Mouse (Mus musculus) megakaryocyte, embryonic 14.5 days (primary cell): ENCODE data around the gene Akap1. TPM values are rescaled to one million over a fixed set of nuclear protein-coding genes. Genes with fewer than 3 reads are reported as not detected.

ENCODE experiments used
- H3K27me3 ChIP-seq: replicated peaks from 2 replicates; pipeline ENCODE3; 2012; ENCODE audit warnings: inconsistent platforms
- H3K36me3 ChIP-seq: replicated peaks from 2 replicates; pipeline ENCODE3; 2012; ENCODE audit warnings: low read length, inconsistent platforms, mixed read lengths
- H3K4me1 ChIP-seq: 2 replicates; pipeline ENCODE4 v1.6.1; 2012; ENCODE audit warnings: inconsistent platforms
- H3K4me3 ChIP-seq: replicated peaks from 2 replicates; pipeline ENCODE3; 2012; ENCODE audit warnings: moderate library complexity, mild to moderate bottlenecking, inconsistent platforms
- H3K9me3 ChIP-seq: 2 replicates; pipeline ENCODE4 v1.6.1; 2012; ENCODE audit warnings: inconsistent platforms
- FLI1 ChIP-seq: IDR thresholded peaks from 2 replicates; pipeline ENCODE4 v1.6.1; 2012; ENCODE audit warnings: low read length, inconsistent platforms, mixed read lengths
- GATA1 ChIP-seq: IDR thresholded peaks from 3 replicates; pipeline ENCODE4 v1.6.1; 2012; ENCODE audit warnings: mixed read lengths, low read length, inconsistent platforms, borderline replicate concordance
- polyA plus RNA-seq: library from polyadenylated mRNA; stranded (reverse); fragments of >175 nt; gene quantifications from 2 replicates; pipeline ENCODE4 v1.2.3, GENCODE M21; 2012; ENCODE audit warnings: low replicate concordance; ENCODE audit not compliant: insufficient read depth

Gene Akap1
- polyA plus RNA-seq, 1 experiment = 3.9 TPM

DNA sequence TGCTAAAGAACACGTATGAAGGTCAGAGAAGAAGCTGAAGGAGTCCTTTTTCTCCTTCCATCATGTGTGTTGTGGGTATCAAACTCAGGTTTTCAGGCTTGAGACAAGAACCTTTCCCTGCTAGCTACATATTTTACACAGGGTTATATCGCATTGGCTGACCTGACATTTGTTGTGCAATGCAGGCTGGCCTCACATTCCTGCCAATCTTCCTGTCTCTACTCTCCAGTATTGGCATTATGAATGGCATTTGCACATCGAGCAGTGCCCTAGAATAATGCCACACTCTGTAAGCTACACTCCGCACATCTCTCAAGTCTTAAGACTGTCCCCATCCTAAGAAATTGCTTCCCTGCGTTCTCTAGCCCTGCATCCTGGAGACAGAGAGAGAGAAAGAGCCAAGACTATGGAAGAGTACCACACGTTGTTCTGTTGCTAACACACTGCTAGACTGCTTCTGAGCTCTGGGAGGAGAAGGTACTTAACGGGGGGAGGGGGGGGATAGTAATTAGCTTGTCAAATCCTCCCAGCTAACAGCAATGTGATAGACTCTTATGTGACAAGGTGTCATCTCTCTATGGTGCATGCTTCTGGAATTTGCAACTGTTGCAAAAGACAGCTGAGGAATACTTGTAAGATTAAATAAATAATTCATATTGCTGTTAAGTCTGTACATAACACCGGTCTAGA is 20.1 kb upstream of the Akap1 start:
- Histone ChIP-seq H3K36me3 (no peaks in the 10 kb centered on the region), H3K4me3 (no peak overlapping the region), H3K9me3 (no peaks in the 10 kb centered on the region), H3K27me3 (peaks cover 8% of the 10 kb centered on the region), H3K4me1 (no peaks in the 10 kb centered on the region)
- TF ChIP-seq GATA1 (no peak), FLI1 (no peak)

DNA sequence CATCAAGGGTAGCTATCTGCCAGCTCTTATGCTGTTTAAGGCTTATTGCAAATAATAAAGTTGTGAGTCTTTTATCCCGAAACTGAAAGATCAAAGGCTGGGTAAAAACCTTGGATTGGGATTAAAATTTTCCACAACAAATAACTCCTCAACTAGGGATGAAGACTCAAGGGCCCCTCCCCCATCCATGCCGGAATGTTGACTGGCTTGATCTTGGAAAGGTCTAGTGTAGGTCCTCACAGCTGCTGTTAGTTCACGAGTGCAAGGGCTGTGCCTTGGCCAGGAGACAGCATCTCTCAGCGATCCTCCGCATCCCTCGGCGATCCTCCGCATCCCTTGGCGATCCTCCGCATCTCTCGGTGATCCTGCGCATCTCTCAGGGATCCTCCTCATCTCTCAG is 13.6 kb upstream of the Akap1 start:
- no peak overlapping the region for H3K4me3 ChIP-seq
- H3K27me3 ChIP-seq = peaks cover 30% of the 10 kb centered on the region
- H3K4me1 ChIP-seq = peaks cover 8% of the 10 kb centered on the region
- H3K36me3 ChIP-seq = no peaks in the 10 kb centered on the region
- no peak for TF ChIP-seq FLI1
- TF ChIP-seq GATA1 = no peak
- H3K9me3 ChIP-seq = peaks cover 4% of the 10 kb centered on the region; the same call in 1 of the 2 replicates

GRCm38 (mm10) chr11:88873667-88874030 is 9.3 kb upstream of the Akap1 start:
- Histone ChIP-seq H3K4me3 (peak overlapping the region; percentile 86), H3K27me3 (peaks cover 59% of the 10 kb centered on the region), H3K9me3 (peaks cover 4% of the 10 kb centered on the region; the same call in 1 of the 2 replicates), H3K36me3 (no peaks in the 10 kb centered on the region), H3K4me1 (peaks cover 10% of the 10 kb centered on the region)
- no peak for TF ChIP-seq GATA1
- TF ChIP-seq FLI1 = no peak

- Histone ChIP-seq H3K9me3 (peaks cover 2% of the 10 kb centered on the region; the same call in 1 of the 2 replicates), H3K4me1 (peaks cover 10% of the 10 kb centered on the region), H3K4me3 (peak overlapping the region; percentile 86), H3K36me3 (no peaks in the 10 kb centered on the region), H3K27me3 (peaks cover 62% of the 10 kb centered on the region)
- TF ChIP-seq GATA1 = no peak
Observed at GRCm38 (mm10) chr11:88873027-88873666, 8.8 kb upstream of the Akap1 start.

DNA sequence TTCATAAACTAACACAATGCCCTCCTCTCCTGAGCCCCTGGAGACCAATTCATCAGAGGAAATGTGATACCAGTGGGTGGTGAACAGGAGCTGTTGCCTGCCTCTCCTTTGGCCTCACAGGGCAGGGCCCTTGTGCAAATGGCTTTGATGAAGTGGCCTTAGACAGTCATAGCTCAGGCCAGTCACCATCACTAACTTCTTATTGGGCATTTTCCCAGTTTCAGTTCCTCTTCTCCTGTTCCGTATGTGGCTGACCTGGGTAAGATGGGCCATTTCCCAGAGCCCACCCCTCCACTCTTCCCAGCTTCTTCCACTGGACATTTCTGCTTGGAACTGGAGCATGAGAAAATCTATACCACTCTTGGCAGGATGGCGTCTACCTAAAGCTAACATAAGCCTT is 5.1 kb upstream of the Akap1 start:
- Histone ChIP-seq H3K9me3 (no peaks in the 10 kb centered on the region), H3K4me3 (no peak overlapping the region), H3K4me1 (peaks cover 16% of the 10 kb centered on the region), H3K27me3 (peaks cover 51% of the 10 kb centered on the region), H3K36me3 (no peaks in the 10 kb centered on the region)
- TF ChIP-seq FLI1 (no peak), GATA1 (no peak)

- Histone ChIP-seq H3K4me1 (peaks cover 39% of the 10 kb centered on the region), H3K27me3 (peaks cover 10% of the 10 kb centered on the region), H3K4me3 (peak overlapping the region; percentile 96), H3K36me3 (peaks cover 11% of the 10 kb centered on the region), H3K9me3 (no peaks in the 10 kb centered on the region)
- no peak for TF ChIP-seq GATA1
- TF ChIP-seq FLI1 = no peak
Observed at GRCm38 (mm10) chr11:88863904-88864457, 405 bp downstream of the Akap1 start.

GRCm38 (mm10) chr11:88863071-88863903 is 1.1 kb downstream of the Akap1 start:
- Histone ChIP-seq H3K27me3 (peaks cover 4% of the 10 kb centered on the region), H3K9me3 (no peaks in the 10 kb centered on the region), H3K36me3 (peaks cover 11% of the 10 kb centered on the region), H3K4me1 (peaks cover 39% of the 10 kb centered on the region), H3K4me3 (peak overlapping the region; percentile 96)
- no peak for TF ChIP-seq FLI1

- Histone ChIP-seq H3K4me3 (no peak overlapping the region), H3K27me3 (no peaks in the 10 kb centered on the region), H3K4me1 (peaks cover 42% of the 10 kb centered on the region), H3K36me3 (peaks cover 11% of the 10 kb centered on the region), H3K9me3 (no peaks in the 10 kb centered on the region)
- TF ChIP-seq FLI1 = no peak
- no peak for TF ChIP-seq GATA1
Observed at GRCm38 (mm10) chr11:88862355-88862754, 2.0 kb downstream of the Akap1 start.

DNA sequence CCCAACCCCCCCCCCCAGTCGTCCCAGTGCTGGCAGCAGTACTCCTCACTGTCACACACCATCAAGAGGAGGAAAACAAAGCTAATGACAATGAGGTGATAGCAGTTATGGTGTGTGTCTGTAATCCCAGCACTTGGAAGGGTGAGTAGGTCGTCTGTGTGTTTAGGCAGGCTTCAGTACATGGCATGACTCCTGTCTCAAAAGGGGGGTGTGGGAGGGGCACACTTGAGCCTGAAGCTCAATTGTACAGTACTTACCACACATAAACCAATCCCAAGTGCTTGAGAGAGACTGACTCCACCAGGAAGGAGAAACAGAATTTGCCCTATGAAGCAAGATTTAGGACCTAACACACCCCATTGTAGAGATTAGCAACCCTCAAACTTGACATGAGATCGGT is 3.3 kb downstream of the Akap1 start:
- Histone ChIP-seq H3K9me3 (no peaks in the 10 kb centered on the region), H3K4me1 (peaks cover 55% of the 10 kb centered on the region), H3K36me3 (peaks cover 11% of the 10 kb centered on the region), H3K4me3 (no peak overlapping the region), H3K27me3 (no peaks in the 10 kb centered on the region)
- TF ChIP-seq FLI1 (no peak), GATA1 (no peak)

DNA sequence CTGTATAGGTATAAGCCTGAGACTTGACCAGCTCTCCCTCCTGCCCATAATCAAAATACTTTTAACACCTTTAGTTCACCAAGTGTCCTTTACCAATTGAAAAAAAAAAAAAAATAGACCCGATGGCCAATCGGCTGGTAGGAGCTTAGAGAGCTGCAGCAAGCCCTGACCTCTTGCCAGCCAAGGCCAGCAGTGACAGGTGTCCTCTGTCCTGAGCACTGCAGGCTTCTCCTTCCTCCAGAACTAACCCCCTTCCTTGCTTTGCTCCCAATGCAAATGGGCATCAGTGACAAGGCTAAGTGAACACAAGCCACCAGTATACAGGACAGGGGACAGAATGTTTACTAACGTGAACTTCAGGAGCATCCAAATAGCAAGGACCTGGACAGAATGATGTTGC is 3.7 kb downstream of the Akap1 start:
- H3K9me3 ChIP-seq = no peaks in the 10 kb centered on the region
- no peak for TF ChIP-seq GATA1
- TF ChIP-seq FLI1 = no peak
- H3K27me3 ChIP-seq = no peaks in the 10 kb centered on the region
- H3K36me3 ChIP-seq = peaks cover 11% of the 10 kb centered on the region
- H3K4me1 ChIP-seq = peaks cover 59% of the 10 kb centered on the region
- H3K4me3 ChIP-seq = no peak overlapping the region
